Mouse (Mus musculus) ES-E14 (cell line): Measurements from ENCODE around the gene Vezf1. TPM values are rescaled to one million over a fixed set of nuclear protein-coding genes. Genes with fewer than 3 reads are reported as not detected.

ENCODE experiments used
- DNase-seq: peaks from one replicate; pipeline ENCODE4 v3.0.0-alpha.2; 2013; ENCODE audit warnings: low read depth, low spot score
- H3K27ac ChIP-seq: 2 replicates; pipeline ENCODE4 v1.5.1; 2012; ENCODE audit warnings: low read depth, mild to moderate bottlenecking, low read length, moderate library complexity, mixed read lengths; ENCODE audit not compliant: poor library complexity, insufficient read depth, severe bottlenecking
- H3K36me3 ChIP-seq: 2 replicates; pipeline ENCODE4 v1.6.1; 2012; ENCODE audit warnings: mild to moderate bottlenecking, low read length, moderate library complexity, mixed read lengths; ENCODE audit not compliant: control insufficient read depth, poor library complexity, insufficient read depth, severe bottlenecking
- H3K4me1 ChIP-seq, 2 experiments: fragments of 150-350 bp in 1 of 2; sonication (generic) in 1 of 2; 2 replicates each; pipeline ENCODE4 v1.6.1; 2012; ENCODE audit warnings: low read length in 2 of 2, mild to moderate bottlenecking in 1 of 2, mixed read lengths in 1 of 2; ENCODE audit not compliant: control insufficient read depth in 2 of 2, insufficient read depth in 2 of 2, poor library complexity in 1 of 2
- H3K4me3 ChIP-seq, 2 experiments: fragments of 150-350 bp in 1 of 2; sonication (generic) in 1 of 2; 2 replicates each; pipeline ENCODE4 v1.5.1; 2012; ENCODE audit warnings: low read length in 2 of 2, low read depth in 1 of 2, mild to moderate bottlenecking in 1 of 2, mixed read lengths in 1 of 2; ENCODE audit not compliant: insufficient read depth in 1 of 2, poor library complexity in 1 of 2, severe bottlenecking in 1 of 2
- H3K9ac ChIP-seq: 2 replicates; pipeline ENCODE4 v1.6.1; 2012; ENCODE audit warnings: low read depth, mild to moderate bottlenecking, low read length, mixed read lengths; ENCODE audit not compliant: poor library complexity, insufficient read depth, severe bottlenecking
- H3K9me3 ChIP-seq: fragments of 150-350 bp; sonication (generic); 2 replicates; pipeline ENCODE4 v1.6.1; 2012; ENCODE audit warnings: low read depth, mild to moderate bottlenecking, low read length; ENCODE audit not compliant: control insufficient read depth, insufficient read depth
- CHD2 ChIP-seq: IDR thresholded peaks from 2 replicates; pipeline ENCODE4 v1.6.1; 2014; ENCODE audit warnings: mild to moderate bottlenecking, low read depth, low read length, inconsistent platforms
- HCFC1 ChIP-seq: IDR thresholded peaks from 2 replicates; pipeline ENCODE4 v1.6.1; 2012; ENCODE audit warnings: low read length, inconsistent platforms, borderline replicate concordance; ENCODE audit not compliant: insufficient read depth
- MAFK ChIP-seq: IDR thresholded peaks from 2 replicates; pipeline ENCODE4 v1.6.1; 2014; ENCODE audit warnings: mild to moderate bottlenecking, low read depth, low read length, inconsistent platforms; ENCODE audit not compliant: insufficient read depth
- ZC3H11A ChIP-seq: IDR thresholded peaks from 2 replicates; pipeline ENCODE4 v1.6.1; 2012; ENCODE audit warnings: low read depth, mild to moderate bottlenecking, inconsistent platforms, low read length, borderline replicate concordance
- ZNF384 ChIP-seq: IDR thresholded peaks from 2 replicates; pipeline ENCODE4 v1.6.1; 2012; ENCODE audit warnings: low read depth, low read length, inconsistent platforms
- in situ Hi-C, 2 experiments: fragments of 600-800 bp; cut with MboI; formaldehyde crosslinking; loops; one replicate each; pipeline ENCODE4 v1.15.1; 2025; ENCODE audit warnings: low sequenced_read_pairs in 2 of 2, inconsistent platforms in 1 of 2; ENCODE audit not compliant: unreplicated experiment in 2 of 2
- total RNA-seq: library from RNA; depleted of rRNA; stranded (reverse); fragments of 300-350 nt; gene quantifications from 2 replicates; pipeline ENCODE4 v1.2.3, GENCODE M21; 2012

Vezf1 gene
- total RNA-seq, 1 experiment, result 13.2 TPM

DNA sequence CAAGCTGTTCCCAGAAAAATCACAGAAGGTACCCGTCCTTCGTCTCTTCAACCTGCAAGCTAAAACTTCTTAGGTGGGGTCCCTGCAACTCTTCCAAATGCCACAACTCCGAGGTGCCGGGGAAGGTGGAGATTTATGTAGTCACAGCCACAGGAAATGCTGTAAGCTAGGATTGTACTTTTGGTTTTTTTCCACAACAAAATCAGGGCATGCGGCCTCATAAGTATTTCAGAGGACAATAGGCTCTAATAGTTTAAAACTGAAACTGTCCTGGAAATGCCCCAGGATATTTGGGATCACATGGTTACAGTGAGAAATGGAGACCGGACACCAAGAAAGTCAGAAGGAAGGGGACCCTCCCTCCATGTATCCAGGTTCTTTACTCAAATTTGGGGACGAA is 37.9 kb upstream of the Vezf1 start:
- Histone ChIP-seq H3K27ac (peak overlapping the region; percentile 44; the same call in 1 of the 2 replicates), H3K9ac (no peak overlapping the region; the same call in 1 of the 2 replicates), H3K4me1 (peaks cover 12 to 25% of the 10 kb centered on the region in 2 experiments), H3K9me3 (no peaks in the 10 kb centered on the region), H3K36me3 (no peaks in the 10 kb centered on the region), H3K4me3 (peak overlapping the region in 1 of 2 experiments; percentile 26; a peak in 1 of 4 replicates)
- TF ChIP-seq ZC3H11A (no peak), ZNF384 (no peak), MAFK (no peak), HCFC1 (no peak), CHD2 (no peak)
- in situ Hi-C loops, result no loop called here
- DNase-seq, result no peak

DNA sequence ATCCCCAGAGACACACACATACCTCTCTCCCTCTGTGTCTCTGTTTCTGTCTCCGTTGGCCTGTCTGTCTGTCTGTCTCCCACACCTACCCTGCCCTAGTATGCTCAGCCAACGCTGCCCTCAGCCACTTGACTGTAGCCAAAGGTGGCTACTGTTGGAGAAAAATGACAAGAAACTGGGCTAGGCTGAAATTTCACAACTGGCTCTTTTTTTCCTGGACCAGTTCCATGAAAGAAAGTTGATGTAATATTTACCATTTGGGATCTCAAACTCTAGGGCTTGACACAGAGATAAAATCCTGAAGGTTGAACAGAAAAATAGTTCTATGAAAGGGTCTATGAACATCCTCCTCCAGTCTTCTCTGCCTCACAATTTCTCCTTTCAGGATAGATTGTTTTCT is 37.2 kb upstream of the Vezf1 start:
- peaks cover 12 to 23% of the 10 kb centered on the region in 2 experiments for H3K4me1 ChIP-seq
- H3K36me3 ChIP-seq, result no peaks in the 10 kb centered on the region
- in situ Hi-C loops, result no loop called here
- no peak for DNase-seq
- H3K4me3 ChIP-seq, result peak overlapping the region in 1 of 2 experiments; percentile 48; a peak in 1 of 4 replicates
- no peaks in the 10 kb centered on the region for H3K9me3 ChIP-seq
- H3K27ac ChIP-seq, result no peak overlapping the region; the same call in 1 of the 2 replicates
- TF ChIP-seq ZC3H11A (no peak), ZNF384 (no peak), HCFC1 (no peak), CHD2 (no peak), MAFK (no peak)
- H3K9ac ChIP-seq, result no peak overlapping the region

DNA sequence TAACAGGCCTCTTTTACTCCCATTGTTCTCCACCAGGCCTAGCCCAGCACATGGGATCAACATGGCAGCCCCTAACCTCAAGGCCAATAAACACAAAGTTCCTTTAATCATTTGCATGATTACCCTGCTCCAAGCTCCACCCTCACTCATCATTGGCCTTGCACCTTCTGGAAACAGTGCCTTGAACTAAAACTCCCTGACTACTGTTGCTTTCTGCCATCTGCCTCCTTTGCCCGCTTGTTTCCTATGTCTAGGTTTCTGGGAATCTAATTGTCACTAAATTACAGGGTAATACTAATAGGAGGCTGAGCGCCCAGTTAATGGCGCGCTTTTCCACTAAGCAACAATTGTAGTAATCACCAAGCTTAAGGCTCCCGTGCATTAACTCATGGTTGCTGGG is 36.3 kb upstream of the Vezf1 start:
- DNase-seq, result no peak
- peaks cover 18 to 25% of the 10 kb centered on the region in 2 experiments for H3K4me1 ChIP-seq
- H3K36me3 ChIP-seq, result no peaks in the 10 kb centered on the region
- peak overlapping the region; percentile 24 to 58 for H3K4me3 ChIP-seq
- TF ChIP-seq CHD2 (no peak), HCFC1 (no peak), ZC3H11A (no peak), ZNF384 (no peak), MAFK (no peak)
- H3K9me3 ChIP-seq, result no peaks in the 10 kb centered on the region
- H3K27ac ChIP-seq, result no peak overlapping the region
- H3K9ac ChIP-seq, result peak overlapping the region; percentile 45; the same call in 1 of the 2 replicates
- in situ Hi-C loops, result no loop called here

DNA sequence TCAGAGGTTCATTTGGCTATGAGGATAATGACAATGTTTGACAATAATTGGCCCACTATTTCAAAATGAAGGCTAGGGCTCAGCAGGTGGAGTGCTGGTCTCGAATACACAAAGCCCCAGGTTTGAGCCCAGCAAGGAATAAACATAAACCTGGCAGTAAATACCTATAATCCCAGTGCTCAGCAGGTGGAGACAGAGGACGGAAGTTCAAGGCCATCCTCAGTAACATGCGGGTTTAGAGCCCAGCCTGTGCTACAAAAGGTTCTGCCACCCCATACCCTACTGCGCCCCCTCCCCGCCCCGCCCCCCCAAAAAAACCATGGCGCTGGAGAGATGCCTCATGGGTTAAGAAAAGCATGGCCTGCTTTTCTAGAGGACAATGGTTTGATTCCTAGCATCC is 32.1 kb upstream of the Vezf1 start:
- no peak for DNase-seq
- no peak overlapping the region for H3K4me3 ChIP-seq
- in situ Hi-C loops, result no loop called here
- H3K4me1 ChIP-seq, result peaks cover 16 to 17% of the 10 kb centered on the region in 2 experiments
- TF ChIP-seq CHD2, result no peak
- TF ChIP-seq ZC3H11A, result no peak
- no peak for TF ChIP-seq ZNF384
- TF ChIP-seq HCFC1, result no peak
- no peak for TF ChIP-seq MAFK
- H3K27ac ChIP-seq, result no peak overlapping the region; the same call in 1 of the 2 replicates
- no peaks in the 10 kb centered on the region for H3K36me3 ChIP-seq
- no peaks in the 10 kb centered on the region for H3K9me3 ChIP-seq
- H3K9ac ChIP-seq, result no peak overlapping the region

DNA sequence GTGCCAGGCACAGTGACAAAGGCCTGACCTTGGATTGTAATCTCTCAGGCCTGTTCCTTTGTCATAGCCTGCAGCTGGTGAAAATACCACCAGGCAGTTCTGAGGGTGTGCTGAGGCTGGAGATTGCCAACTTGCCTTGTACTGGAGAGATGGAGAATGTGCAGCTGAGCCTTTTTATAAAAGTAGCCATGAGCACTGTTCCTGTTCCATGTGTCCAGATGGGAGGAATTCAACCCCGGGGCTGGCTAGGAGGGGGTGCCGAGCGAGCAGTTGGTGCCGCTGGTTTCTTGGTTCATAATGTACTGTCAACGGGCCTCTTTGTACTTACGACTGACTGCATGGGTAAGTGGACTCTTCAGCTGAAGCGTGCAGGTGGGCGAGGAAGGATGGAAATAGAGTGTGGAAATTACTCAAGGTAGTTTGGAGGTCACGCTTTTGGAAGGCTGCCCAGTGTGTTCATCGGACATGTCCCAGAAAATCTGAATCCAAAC is 31.3 kb upstream of the Vezf1 start:
- Histone ChIP-seq H3K9me3 (no peaks in the 10 kb centered on the region), H3K36me3 (no peaks in the 10 kb centered on the region), H3K4me1 (peaks cover 16 to 17% of the 10 kb centered on the region in 2 experiments), H3K9ac (no peak overlapping the region), H3K27ac (0 out of 2 replicates have a peak overlapping the region, but pooled peaks have one; percentile 51), H3K4me3 (no peak overlapping the region)
- TF ChIP-seq CHD2 (no peak), ZNF384 (no peak), ZC3H11A (no peak), HCFC1 (no peak), MAFK (no peak)
- in situ Hi-C loops, result no loop called here
- DNase-seq, result no peak
